Comparison of ENCODE assay signal across 8 mouse cellular contexts in genomic region chr8:69939633-69940032, GRCm38 (mm10). TPM values are rescaled to one million over a fixed set of nuclear protein-coding genes. Genes with fewer than 3 reads are reported as not detected.
A peak's percentile ranks its signal among the peaks of the same experiment; 100 is the strongest.
DNase-seq lines count a peak whose midpoint lies in the region; ATAC-seq and TF ChIP-seq lines count a peak whose summit lies in the region.

No protein-coding gene starts in this region.

- 30% methylated on average over 3 of the region's 3 CpGs for WGBS in lung, postnatal 0 days
- 32% methylated on average over 3 of the region's 3 CpGs for WGBS in embryonic facial prominence, embryonic 14.5 days
- 32% methylated on average over 3 of the region's 3 CpGs for WGBS in kidney, adult 2 months
- 29% methylated on average over 3 of the region's 3 CpGs for WGBS in liver, postnatal 0 days (ENCODE audit: insufficient replicate concordance)
- 51% methylated on average over 3 of the region's 3 CpGs for WGBS in forebrain, embryonic 11.5 days

- H3K9me3 ChIP-seq in lung, postnatal 0 days (ENCODE audit: low read length), result no peaks in the 10 kb centered on the region
- H3K9me3 ChIP-seq in embryonic facial prominence, embryonic 14.5 days (ENCODE audit: control insufficient read depth, low read length), result no peaks in the 10 kb centered on the region
- H3K9me3 ChIP-seq in liver, postnatal 0 days (ENCODE audit: low read length), result no peaks in the 10 kb centered on the region
- no peaks in the 10 kb centered on the region for H3K9me3 ChIP-seq in forebrain, embryonic 11.5 days (ENCODE audit: control insufficient read depth, low read length)

- no peak for TF ChIP-seq POLR2A in kidney, adult 2 months (IDR thresholded peaks at IDR 0.05; ENCODE audit: low read depth, low read length)

- H3K27ac ChIP-seq in lung, postnatal 0 days (ENCODE audit: low read length), result peak overlapping the region; percentile 34; the same call in 1 of the 2 replicates
- 0 out of 2 replicates have a peak overlapping the region, but pooled peaks have one; percentile 21 for H3K27ac ChIP-seq in embryonic facial prominence, embryonic 14.5 days (replicated peaks; ENCODE audit: low read depth, low read length)
- H3K27ac ChIP-seq in kidney, adult 2 months (ENCODE audit: insufficient read depth, low read depth, low read length), result peak overlapping the region; percentile 9
- H3K27ac ChIP-seq in liver, postnatal 0 days (ENCODE audit: low read depth), result no peak overlapping the region
- no peak overlapping the region for H3K27ac ChIP-seq in forebrain, embryonic 11.5 days (ENCODE audit: low read depth, low read length)

- no peak for TF ChIP-seq EP300 in lung, postnatal 0 days (IDR thresholded peaks at IDR 0.05)
- no peak for TF ChIP-seq EP300 in liver, postnatal 0 days (IDR thresholded peaks at IDR 0.05; ENCODE audit: low read depth)

- peak; percentile 29; the same call in 1 of the 2 replicates for ATAC-seq in lung, postnatal 0 days
- peak; percentile 82 for ATAC-seq in embryonic facial prominence, embryonic 14.5 days (ENCODE audit: low read depth)
- ATAC-seq in liver, postnatal 0 days, result peak; percentile 67
- ATAC-seq in forebrain, embryonic 11.5 days (replicated peaks; ENCODE audit: low FRiP score), result no peak

- no peaks in the 10 kb centered on the region; the same call in 1 of the 2 replicates for H3K36me3 ChIP-seq in lung, postnatal 0 days (ENCODE audit: insufficient read depth, low read length)
- H3K36me3 ChIP-seq in embryonic facial prominence, embryonic 14.5 days (ENCODE audit: control insufficient read depth, insufficient read depth, low read length), result peaks cover 12% of the 10 kb centered on the region
- H3K36me3 ChIP-seq in kidney, adult 2 months (ENCODE audit: control insufficient read depth, insufficient read depth, low read length), result no peaks in the 10 kb centered on the region; the same call in 1 of the 2 replicates
- peaks cover 14% of the 10 kb centered on the region for H3K36me3 ChIP-seq in liver, postnatal 0 days (replicated peaks; ENCODE audit: insufficient read depth, low read length)
- H3K36me3 ChIP-seq in forebrain, embryonic 11.5 days (ENCODE audit: control insufficient read depth, insufficient read depth, low read length), result no peaks in the 10 kb centered on the region

- H3K4me3 ChIP-seq in lung, postnatal 0 days (ENCODE audit: low read depth, low read length), result no peak overlapping the region
- no peak overlapping the region for H3K4me3 ChIP-seq in embryonic facial prominence, embryonic 14.5 days (ENCODE audit: low read depth, low read length)
- no peak overlapping the region for H3K4me3 ChIP-seq in kidney, adult 2 months (ENCODE audit: insufficient read depth, low read depth, low read length)
- no peak overlapping the region for H3K4me3 ChIP-seq in liver, postnatal 0 days (ENCODE audit: low read depth, low read length)
- no peak overlapping the region for H3K4me3 ChIP-seq in forebrain, embryonic 11.5 days (ENCODE audit: low read depth, low read length)

- H3K9ac ChIP-seq in lung, postnatal 0 days (replicated peaks; ENCODE audit: low read depth), result no peak overlapping the region
- no peak overlapping the region for H3K9ac ChIP-seq in embryonic facial prominence, embryonic 14.5 days (ENCODE audit: low read depth, low read length)
- H3K9ac ChIP-seq in liver, postnatal 0 days (replicated peaks), result no peak overlapping the region
- no peak overlapping the region for H3K9ac ChIP-seq in forebrain, embryonic 11.5 days (ENCODE audit: low read length)

- H3K4me1 ChIP-seq in lung, postnatal 0 days (ENCODE audit: insufficient read depth, low read depth, low read length), result peaks cover 24% of the 10 kb centered on the region
- H3K4me1 ChIP-seq in embryonic facial prominence, embryonic 14.5 days (ENCODE audit: control insufficient read depth, insufficient read depth, low read length), result peaks cover 15% of the 10 kb centered on the region; the same call in 1 of the 2 replicates
- peaks cover 46% of the 10 kb centered on the region for H3K4me1 ChIP-seq in kidney, adult 2 months (ENCODE audit: control insufficient read depth, insufficient read depth, low read length)
- peaks cover 37% of the 10 kb centered on the region for H3K4me1 ChIP-seq in liver, postnatal 0 days (ENCODE audit: insufficient read depth)
- H3K4me1 ChIP-seq in forebrain, embryonic 11.5 days (replicated peaks; ENCODE audit: control insufficient read depth, insufficient read depth, low read length), result no peaks in the 10 kb centered on the region

- H3K4me2 ChIP-seq in lung, postnatal 0 days (replicated peaks; ENCODE audit: low read depth, low read length), result no peak overlapping the region
- H3K4me2 ChIP-seq in embryonic facial prominence, embryonic 14.5 days (ENCODE audit: low read depth, low read length), result no peak overlapping the region
- H3K4me2 ChIP-seq in liver, postnatal 0 days (ENCODE audit: low read depth, low read length), result no peak overlapping the region
- H3K4me2 ChIP-seq in forebrain, embryonic 11.5 days (ENCODE audit: low read depth, low read length, severe bottlenecking), result no peak overlapping the region

- peak; percentile 49 for DNase-seq in lung, postnatal 0 days (ENCODE audit: low spot score)
- DNase-seq in lung, postnatal 10 days, result no peak
- peak; percentile 73 for DNase-seq in embryonic facial prominence, embryonic 14.5 days (ENCODE audit: low spot score)
- peak; percentile 86 for DNase-seq in kidney, adult 2 months
- no peak for DNase-seq in liver, postnatal 0 days
- DNase-seq in forebrain, embryonic 11.5 days (ENCODE audit: low spot score), result no peak
- no peak for DNase-seq in adrenal gland, adult 8-10 months
- DNase-seq in left cerebral cortex, adult 18-20 months (ENCODE audit: low spot score in 2 of 2), result no peak

- no peaks in the 10 kb centered on the region for H3K27me3 ChIP-seq in lung, postnatal 0 days (replicated peaks; ENCODE audit: insufficient read depth, low read length)
- H3K27me3 ChIP-seq in embryonic facial prominence, embryonic 14.5 days (replicated peaks; ENCODE audit: control insufficient read depth, insufficient read depth, low read length), result no peaks in the 10 kb centered on the region
- H3K27me3 ChIP-seq in kidney, adult 2 months (replicated peaks; ENCODE audit: control insufficient read depth, insufficient read depth, low read length), result no peaks in the 10 kb centered on the region
- H3K27me3 ChIP-seq in liver, postnatal 0 days (ENCODE audit: insufficient read depth, low read length), result no peaks in the 10 kb centered on the region
- H3K27me3 ChIP-seq in forebrain, embryonic 11.5 days (ENCODE audit: control insufficient read depth, insufficient read depth, low read length), result no peaks in the 10 kb centered on the region

- no peak for TF ChIP-seq CTCF in lung, postnatal 0 days (IDR thresholded peaks at IDR 0.05)
- TF ChIP-seq CTCF in kidney, adult 2 months (conservative IDR thresholded peaks at IDR 0.05; ENCODE audit: insufficient read depth, insufficient read length, low read depth, low read length), result no peak
- no peak for TF ChIP-seq CTCF in liver, postnatal 0 days (IDR thresholded peaks at IDR 0.05; ENCODE audit: low read depth)

RNA-seq across cellular contexts. Expression of gene Yjefn3, which starts 37.1 kb away (rescaled TPM):
- polyA plus RNA-seq in lung, postnatal 0 days (2015; fragmentation: Nextera tagmentation; extraction: Ambion mirVana), result 2.1 and 3.4 TPM in 2 replicates
- polyA plus RNA-seq in embryonic facial prominence, embryonic 14.5 days (2014; fragmentation: Nextera tagmentation; extraction: Ambion mirVana), result 3.6 and 3.8 TPM in 2 replicates
- polyA plus RNA-seq in kidney, adult 2 months (2012; rRNA removed), result 3.9 and 5.6 TPM in 2 replicates
- 0.72 and 0.89 TPM in 2 replicates for polyA plus RNA-seq in liver, postnatal 0 days (2015; fragmentation: Nextera tagmentation; extraction: Ambion mirVana)
- polyA plus RNA-seq in forebrain, embryonic 11.5 days (2014; fragmentation: Nextera tagmentation; extraction: Ambion mirVana), result 4.0 and 4.4 TPM in 2 replicates
- total RNA-seq in adrenal gland, adult 8-10 months (2022), result 1 to 10 TPM in 1 of 4 experiments, under 1 TPM in 1, not detected in 2; 0.38 to 1.3 TPM
- total RNA-seq in left cerebral cortex, adult 18-20 months (2021), result 10 to 100 TPM; 28.3 to 30.7 TPM

RNA-seq across cellular contexts. Expression of gene Ndufa13, which starts 37.3 kb away (rescaled TPM):
- 165 and 177 TPM in 2 replicates for polyA plus RNA-seq in lung, postnatal 0 days (2015; fragmentation: Nextera tagmentation; extraction: Ambion mirVana)
- polyA plus RNA-seq in embryonic facial prominence, embryonic 14.5 days (2014; fragmentation: Nextera tagmentation; extraction: Ambion mirVana), result 185 and 201 TPM in 2 replicates
- polyA plus RNA-seq in kidney, adult 2 months (2012; rRNA removed), result 283 and 372 TPM in 2 replicates
- polyA plus RNA-seq in liver, postnatal 0 days (2015; fragmentation: Nextera tagmentation; extraction: Ambion mirVana), result 152 TPM in 2 replicates
- polyA plus RNA-seq in forebrain, embryonic 11.5 days (2014; fragmentation: Nextera tagmentation; extraction: Ambion mirVana), result 153 and 155 TPM in 2 replicates
- 100 to 1,000 TPM; 102 to 174 (median 123) TPM for total RNA-seq in adrenal gland, adult 8-10 months (2022)
- total RNA-seq in left cerebral cortex, adult 18-20 months (2021), result 100 to 1,000 TPM; 148 to 155 TPM

RNA-seq across cellular contexts. Expression of gene Tssk6, which starts 37.6 kb away (rescaled TPM):
- 1.9 and 2.3 TPM in 2 replicates for polyA plus RNA-seq in lung, postnatal 0 days (2015; fragmentation: Nextera tagmentation; extraction: Ambion mirVana)
- 2.5 and 3.1 TPM in 2 replicates for polyA plus RNA-seq in embryonic facial prominence, embryonic 14.5 days (2014; fragmentation: Nextera tagmentation; extraction: Ambion mirVana)
- polyA plus RNA-seq in kidney, adult 2 months (2012; rRNA removed), result 1.3 and 1.5 TPM in 2 replicates
- 1.3 and 1.7 TPM in 2 replicates for polyA plus RNA-seq in liver, postnatal 0 days (2015; fragmentation: Nextera tagmentation; extraction: Ambion mirVana)
- polyA plus RNA-seq in forebrain, embryonic 11.5 days (2014; fragmentation: Nextera tagmentation; extraction: Ambion mirVana), result 5.2 and 6.0 TPM in 2 replicates
- total RNA-seq in adrenal gland, adult 8-10 months (2022), result under 1 TPM; 0.34 to 0.59 (median 0.38) TPM
- not detected for total RNA-seq in left cerebral cortex, adult 18-20 months (2021)

RNA-seq across cellular contexts. Expression of gene Cilp2, which starts 52.1 kb away (rescaled TPM):
- polyA plus RNA-seq in lung, postnatal 0 days (2015; fragmentation: Nextera tagmentation; extraction: Ambion mirVana), result 0.17 and 0.36 TPM in 2 replicates
- 1.1 and 1.3 TPM in 2 replicates for polyA plus RNA-seq in embryonic facial prominence, embryonic 14.5 days (2014; fragmentation: Nextera tagmentation; extraction: Ambion mirVana)
- 0.11 and 0.16 TPM in 2 replicates for polyA plus RNA-seq in kidney, adult 2 months (2012; rRNA removed)
- 0.02 TPM in 1 of 2 replicates, not detected in the other for polyA plus RNA-seq in liver, postnatal 0 days (2015; fragmentation: Nextera tagmentation; extraction: Ambion mirVana)
- 0.20 and 0.35 TPM in 2 replicates for polyA plus RNA-seq in forebrain, embryonic 11.5 days (2014; fragmentation: Nextera tagmentation; extraction: Ambion mirVana)
- under 1 TPM in 2 of 4 experiments, not detected in 2; 0.06 to 0.08 TPM for total RNA-seq in adrenal gland, adult 8-10 months (2022)
- total RNA-seq in left cerebral cortex, adult 18-20 months (2021), result under 1 TPM; 0.33 to 0.59 TPM

RNA-seq across cellular contexts. Expression of gene Gatad2a, which starts 56.6 kb away (rescaled TPM):
- polyA plus RNA-seq in lung, postnatal 0 days (2015; fragmentation: Nextera tagmentation; extraction: Ambion mirVana), result 40.9 and 41.8 TPM in 2 replicates
- 49.4 and 50.4 TPM in 2 replicates for polyA plus RNA-seq in embryonic facial prominence, embryonic 14.5 days (2014; fragmentation: Nextera tagmentation; extraction: Ambion mirVana)
- polyA plus RNA-seq in kidney, adult 2 months (2012; rRNA removed), result 60.1 and 60.9 TPM in 2 replicates
- polyA plus RNA-seq in liver, postnatal 0 days (2015; fragmentation: Nextera tagmentation; extraction: Ambion mirVana), result 19.5 and 20.7 TPM in 2 replicates
- 81.7 and 88.6 TPM in 2 replicates for polyA plus RNA-seq in forebrain, embryonic 11.5 days (2014; fragmentation: Nextera tagmentation; extraction: Ambion mirVana)
- total RNA-seq in adrenal gland, adult 8-10 months (2022), result 100 to 1,000 TPM in 3 of 4 experiments, 10 to 100 TPM in 1; 99.1 to 124 (median 106) TPM
- total RNA-seq in left cerebral cortex, adult 18-20 months (2021), result 10 to 100 TPM; 28.7 TPM

Comparison
In these comparisons a context has a peak if more than half of its experiments do, and no peak if none do; other contexts are left out.
1. DNase-seq: peak in lung, postnatal 0 days (single experiment), embryonic facial prominence, embryonic 14.5 days (single experiment) and kidney, adult 2 months (single experiment); none in lung, postnatal 10 days (single experiment), liver, postnatal 0 days (single experiment), forebrain, embryonic 11.5 days (single experiment), adrenal gland, adult 8-10 months (single experiment) and left cerebral cortex, adult 18-20 months (0 of 2).
2. H3K27ac ChIP-seq: peak in lung, postnatal 0 days (single experiment), embryonic facial prominence, embryonic 14.5 days (single experiment) and kidney, adult 2 months (single experiment); none in liver, postnatal 0 days (single experiment) and forebrain, embryonic 11.5 days (single experiment).